Mouse (Mus musculus) spleen, adult 12 weeks (tissue): Measurements from ENCODE around the gene Il1rapl2.

Experiments
- DNase-seq: peaks from one replicate; pipeline ENCODE4 v3.0.0; 2022; ENCODE audit warnings: low spot score

Gene Il1rapl2

DNA sequence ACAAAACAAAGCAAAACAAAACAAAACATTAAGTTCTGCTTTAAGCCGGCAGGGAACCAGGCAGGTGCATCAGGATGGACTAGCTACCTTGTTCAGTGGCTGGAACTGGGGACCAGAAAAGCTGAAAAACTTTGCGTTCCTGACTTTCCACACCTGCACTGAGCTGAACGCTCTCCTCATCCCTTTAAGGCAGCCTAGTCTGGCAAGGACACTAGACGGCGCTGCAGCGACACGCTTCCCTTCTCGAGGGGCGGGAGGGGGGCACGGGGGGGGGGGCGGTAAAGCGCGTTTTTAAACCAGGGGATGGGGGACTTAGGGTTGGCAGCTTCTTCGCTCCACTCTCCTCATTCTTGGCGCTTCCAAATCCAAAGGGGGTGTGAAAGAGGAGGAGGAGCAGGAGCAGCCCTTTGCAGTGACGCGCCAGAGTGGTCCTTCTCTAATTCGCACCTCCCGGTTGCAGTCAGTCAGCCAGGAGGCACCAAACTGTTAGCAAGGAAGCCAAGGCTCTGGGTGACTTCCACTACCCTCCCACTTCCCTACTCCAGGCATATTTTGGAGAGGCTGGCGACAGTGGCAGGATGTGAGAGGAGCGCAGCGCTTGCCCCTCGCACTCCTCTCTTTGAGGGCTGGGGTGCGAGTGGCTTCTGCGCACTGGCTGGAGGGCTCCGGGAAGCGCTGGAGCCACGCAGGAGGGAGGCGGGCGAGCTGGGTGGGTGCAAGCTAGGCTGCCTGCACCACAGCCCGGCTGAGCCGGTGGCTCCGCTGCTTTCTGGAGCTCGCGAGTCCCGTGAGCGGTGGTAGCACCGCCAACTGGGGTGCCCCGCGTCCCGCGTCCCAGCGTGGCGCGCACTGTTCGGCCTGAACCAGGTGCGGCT lies at the start of gene Il1rapl2:
TSS of gene Il1rapl2 (plus strand) at position 288 of the 875 bp plus-strand sequence.
- no peak for DNase-seq

DNA sequence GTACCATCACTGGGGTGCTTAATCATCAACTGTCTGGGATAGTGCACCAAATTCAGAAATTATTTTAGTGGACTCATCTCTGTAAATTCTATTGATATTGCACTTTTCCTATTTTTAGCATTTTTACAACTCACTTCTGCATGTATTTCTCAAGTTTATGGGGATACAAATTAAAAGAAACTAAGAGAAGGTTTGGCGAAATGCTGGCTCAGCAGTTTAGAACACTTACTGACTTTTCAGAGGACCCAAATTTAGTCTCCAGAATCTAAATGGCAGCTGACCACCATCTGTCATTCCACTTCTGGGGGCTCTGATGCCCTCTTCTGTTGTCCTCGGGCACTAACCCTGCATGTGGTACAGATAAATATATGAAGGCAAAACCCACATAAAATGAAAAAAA lies 22.1 kb upstream of the Il1rapl2 start:
- DNase-seq: no peak

DNA sequence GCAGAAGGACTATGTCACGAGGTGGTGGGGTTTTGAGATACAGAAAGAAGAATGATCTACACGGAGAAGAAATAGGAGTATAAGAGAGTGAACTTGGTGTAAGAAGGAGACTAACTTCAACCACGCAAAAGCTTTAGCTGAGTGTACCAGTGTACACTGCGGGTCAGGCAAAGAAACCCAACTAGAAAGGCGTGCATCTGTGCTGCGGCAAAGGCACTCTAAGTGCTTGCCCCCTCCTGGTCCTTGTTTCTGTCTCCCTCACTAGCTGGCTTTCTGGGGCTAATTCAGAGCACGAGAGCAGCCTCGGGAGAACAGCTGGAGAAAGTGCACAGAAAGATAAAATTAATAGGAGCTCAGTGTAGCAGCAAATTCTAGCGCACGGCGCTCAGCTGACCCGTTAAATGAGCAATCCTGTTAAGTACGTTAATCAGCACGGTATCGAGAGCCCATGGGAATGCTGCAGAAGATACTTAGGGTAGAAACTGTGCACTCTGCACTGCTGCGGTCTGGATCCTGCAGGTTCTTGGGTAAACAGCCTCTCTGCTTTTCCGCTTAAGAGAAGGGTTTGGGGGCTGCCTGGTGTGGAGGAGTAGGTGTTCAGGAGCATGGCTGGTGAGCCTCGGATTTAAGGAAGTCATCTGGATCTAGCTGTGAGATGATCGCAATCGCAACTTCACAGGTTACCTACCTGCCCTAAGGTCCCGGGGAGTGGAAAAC lies 778 bp upstream of the Il1rapl2 start:
- DNase-seq: no peak

DNA sequence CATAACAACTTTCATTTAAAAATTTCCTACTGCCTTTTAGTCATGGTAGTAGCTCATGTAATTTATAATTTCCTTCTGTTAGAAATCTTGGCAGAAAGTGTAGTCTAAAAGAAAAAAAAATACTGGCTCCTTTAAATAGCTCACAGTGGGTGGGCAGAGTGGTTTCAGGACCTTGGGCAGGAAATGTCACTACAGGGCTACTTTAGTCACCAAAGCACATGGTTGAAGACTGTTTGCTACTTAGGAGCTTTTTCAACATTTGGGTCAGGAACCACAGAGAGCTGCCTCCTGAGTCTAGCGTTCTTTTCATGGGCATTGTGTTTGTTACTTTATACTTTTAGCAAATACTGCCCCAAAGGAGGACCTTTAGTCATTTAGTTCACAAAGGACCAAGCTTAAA lies 12.2 kb downstream of the Il1rapl2 start:
- DNase-seq: no peak

DNA sequence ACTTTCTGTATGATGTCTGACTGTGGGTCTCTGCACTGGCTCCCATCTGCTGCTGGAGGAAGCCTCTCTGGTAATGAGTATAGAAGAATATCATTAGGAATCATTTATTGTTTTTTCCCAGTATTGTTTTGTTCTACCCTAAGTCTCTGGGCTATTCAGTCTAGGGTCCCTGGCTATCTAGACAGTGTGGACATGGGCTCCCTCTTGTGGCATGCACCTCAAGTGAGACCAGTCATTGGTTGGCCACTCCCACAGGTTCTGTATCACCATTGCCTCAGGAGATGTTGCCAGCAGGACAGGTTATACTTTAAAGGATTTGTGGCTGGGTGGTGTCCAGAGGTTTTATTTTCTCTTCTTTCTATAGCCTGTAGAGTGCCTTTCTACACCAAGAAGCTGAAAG lies 50.3 kb downstream of the Il1rapl2 start:
- DNase-seq: no peak

DNA sequence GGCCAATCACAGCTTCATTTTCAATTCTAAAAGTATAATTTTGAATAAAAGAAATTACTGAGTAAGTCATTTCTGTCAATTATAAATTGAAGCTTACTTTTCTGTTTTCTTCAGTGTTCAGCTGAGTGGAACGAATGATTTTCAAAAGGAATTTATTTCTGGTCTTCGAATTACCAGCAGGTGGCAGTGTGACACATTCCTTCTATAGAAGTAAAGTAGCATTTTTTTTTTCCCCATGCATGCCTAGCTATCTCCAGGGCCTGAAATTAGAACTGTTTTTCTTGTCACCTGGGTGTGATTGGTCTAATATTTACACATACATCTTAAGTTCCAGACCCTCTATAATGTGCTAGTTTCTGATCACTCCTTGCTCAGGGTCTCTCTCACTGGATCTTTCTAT lies 96.6 kb downstream of the Il1rapl2 start:
- DNase-seq: no peak

DNA sequence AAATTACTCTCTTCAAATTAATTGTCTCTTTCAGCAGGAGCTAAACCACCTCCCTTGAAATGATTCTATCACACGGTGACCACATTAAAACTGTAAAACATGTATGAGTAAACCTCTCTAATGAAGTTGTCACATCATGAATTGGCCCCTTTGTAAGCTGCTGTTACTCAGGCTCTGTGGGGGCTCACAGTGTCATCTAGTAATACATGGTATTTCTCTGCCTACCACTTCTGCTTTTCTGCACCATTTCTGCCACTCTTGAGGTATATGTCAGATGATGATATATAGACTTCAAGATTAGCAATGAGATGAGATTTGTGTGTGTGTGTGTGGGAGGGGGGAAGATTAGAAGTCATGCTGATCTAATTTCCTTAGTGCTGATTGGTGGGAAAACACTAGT lies 117.6 kb downstream of the Il1rapl2 start:
- no peak for DNase-seq

DNA sequence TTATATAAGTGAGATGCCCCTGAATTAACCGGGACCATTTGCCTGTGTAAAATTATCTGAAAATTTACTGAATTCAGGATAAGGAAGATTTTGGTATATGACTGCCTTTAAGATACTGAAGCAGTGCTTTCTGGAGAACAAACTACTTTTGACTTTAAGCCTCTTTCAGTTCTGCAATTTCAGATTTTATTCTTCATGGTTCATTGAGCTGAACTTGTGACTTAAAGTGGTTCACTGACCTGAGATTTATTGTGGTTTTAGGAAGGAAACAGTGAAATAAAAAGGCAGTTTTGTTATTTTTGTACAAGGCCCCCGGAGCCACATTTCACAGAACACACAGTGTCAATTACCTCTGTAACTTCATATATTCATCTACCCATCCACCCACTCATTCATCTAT lies 129.6 kb downstream of the Il1rapl2 start:
- no peak for DNase-seq

DNA sequence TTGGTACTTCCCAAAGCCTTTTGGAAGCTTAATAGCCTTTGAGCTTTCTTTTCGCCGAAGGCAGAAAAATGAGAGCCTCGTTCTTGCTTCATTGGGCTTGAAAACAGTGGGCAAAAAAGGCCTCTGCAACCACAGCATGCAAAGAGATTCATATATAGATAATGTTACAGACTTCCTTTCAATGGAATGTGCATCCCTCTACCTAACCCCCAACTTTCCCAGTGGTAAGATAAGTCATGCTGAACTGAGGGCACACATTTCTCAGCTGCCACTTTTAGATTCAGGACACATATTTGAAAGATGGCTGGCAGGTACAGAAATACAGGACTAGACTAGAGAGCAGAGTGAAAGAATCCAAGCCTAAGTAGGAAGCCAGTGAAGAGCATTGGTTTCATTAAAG lies 185.1 kb downstream of the Il1rapl2 start:
- DNase-seq: no peak

DNA sequence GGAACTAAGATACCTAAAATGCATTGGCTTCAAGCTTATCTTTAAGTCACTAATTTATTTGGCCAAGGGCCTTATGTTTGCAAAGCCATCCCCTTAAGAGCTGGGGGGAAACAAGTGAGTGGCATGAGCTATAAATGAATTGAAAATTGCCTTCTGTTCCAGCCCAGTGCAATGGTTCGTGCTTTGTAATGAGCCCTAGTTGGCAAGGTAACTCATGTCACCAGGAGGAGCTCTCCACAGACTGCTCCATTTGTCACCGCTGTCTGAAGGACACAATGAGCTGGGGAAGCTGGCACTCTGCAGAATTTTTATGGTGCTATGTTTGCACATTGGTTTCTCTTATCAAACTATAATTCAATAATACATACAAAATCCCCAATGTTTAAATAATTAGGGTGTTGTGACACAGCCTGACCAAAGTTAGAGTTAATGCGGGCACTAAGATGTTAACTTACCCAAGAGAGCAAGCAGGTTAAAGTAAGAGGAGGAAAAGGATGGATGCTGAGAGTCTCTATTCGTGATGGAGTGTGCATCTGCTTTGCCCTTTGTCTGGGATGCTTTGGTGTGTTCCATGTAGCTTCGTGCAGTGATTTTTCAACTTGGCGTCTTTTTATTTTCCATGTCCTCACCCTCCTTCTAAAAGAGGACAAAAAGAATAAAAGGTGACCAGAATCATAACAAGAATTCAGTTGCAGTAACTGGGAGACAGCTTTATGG lies 235.2 kb downstream of the Il1rapl2 start:
- no peak for DNase-seq

DNA sequence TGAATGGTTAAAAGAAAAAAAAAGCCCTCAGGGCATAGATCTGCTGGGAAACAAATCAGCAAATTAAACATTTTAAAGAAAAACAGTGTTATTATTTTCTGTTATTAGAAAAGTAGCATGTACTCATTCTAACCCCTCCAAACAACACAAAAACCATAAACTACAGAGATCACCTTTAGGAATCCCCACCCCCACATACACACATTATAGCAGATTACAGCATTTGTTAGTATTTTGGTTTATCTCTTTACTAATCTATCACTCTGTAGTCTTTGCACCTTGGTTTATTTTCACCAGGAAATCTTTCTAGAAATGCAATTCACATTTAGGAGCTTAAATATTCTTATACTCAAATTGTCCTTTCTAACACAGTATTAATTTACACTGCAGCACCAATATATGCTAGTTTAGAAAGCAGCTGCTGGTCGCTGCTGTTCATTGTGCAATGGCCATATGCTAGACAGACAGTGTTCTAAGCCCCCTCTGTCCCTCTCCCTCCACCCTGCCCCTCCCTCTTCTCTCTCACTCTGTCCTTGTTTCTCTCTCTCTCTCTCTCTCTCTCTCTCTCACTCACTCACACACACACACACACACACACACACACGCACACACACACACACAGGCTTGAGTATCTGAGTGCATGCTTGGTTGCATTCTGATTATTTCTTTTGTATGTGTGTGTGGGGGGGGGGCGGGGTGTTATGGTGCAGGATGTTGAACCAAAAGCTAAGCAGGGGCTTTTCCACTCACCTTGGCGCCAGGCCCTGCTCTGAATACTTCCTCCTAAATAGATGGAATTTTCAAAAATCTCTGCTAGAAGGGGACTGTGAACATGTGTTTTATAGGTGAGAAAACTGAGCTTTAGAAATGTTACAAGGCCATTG lies 236.1 kb downstream of the Il1rapl2 start:
- no peak for DNase-seq

DNA sequence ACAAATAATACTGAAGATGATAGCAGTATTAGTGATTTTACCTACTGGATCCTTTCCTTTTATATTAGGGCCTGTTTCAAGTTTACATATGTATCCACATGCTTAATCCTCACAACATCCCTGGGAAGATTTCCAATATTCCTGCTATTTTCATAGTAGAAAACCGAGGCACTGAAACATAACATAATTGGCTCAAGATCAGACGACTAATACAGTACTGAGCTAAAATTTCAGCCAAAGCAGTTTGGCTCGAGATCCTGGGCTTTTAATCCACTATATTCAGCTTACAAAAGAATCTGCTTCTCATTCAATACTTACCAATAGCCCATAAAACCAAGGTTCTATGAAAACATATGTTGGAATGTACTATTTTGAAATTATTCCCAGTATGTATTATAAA lies 239.1 kb downstream of the Il1rapl2 start:
- DNase-seq: no peak

DNA sequence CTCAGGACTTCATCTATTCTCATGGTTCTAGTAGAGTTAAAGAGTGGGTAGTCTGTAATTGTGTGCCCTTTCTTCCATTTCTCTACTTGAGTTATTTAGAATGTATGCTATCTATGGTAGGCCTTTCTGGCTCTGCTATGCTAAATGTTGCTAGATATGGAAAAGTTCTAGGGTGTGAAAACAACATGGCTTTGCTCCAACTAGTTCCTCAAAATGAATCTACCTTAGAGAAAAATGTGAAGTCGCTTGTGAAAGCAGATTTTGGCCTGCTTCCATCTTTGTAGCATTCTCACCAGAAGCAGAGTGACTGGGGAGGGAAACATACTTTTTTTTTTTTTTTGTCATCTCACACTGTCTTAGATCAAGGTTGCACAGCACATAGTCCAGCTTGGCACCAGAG lies 241.7 kb downstream of the Il1rapl2 start:
- DNase-seq: no peak

DNA sequence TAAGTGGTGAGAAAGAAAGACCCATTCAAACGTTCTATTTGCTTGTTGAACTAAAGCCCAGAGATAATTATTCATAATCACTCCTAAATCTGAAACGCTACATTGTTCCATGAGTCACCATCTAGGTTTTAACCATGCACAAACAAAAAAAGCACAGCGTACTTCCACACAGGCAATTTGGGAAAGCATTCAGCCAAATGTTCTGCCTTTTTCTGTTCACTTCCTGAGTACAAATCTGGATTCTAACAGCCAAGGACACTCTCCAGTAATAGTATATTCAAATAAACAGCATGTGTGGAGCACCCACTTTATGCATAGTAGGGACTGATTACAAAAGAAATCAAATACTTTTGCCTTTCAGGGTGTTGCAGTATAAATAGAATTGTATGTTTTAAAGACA lies 278.5 kb downstream of the Il1rapl2 start:
- no peak for DNase-seq

DNA sequence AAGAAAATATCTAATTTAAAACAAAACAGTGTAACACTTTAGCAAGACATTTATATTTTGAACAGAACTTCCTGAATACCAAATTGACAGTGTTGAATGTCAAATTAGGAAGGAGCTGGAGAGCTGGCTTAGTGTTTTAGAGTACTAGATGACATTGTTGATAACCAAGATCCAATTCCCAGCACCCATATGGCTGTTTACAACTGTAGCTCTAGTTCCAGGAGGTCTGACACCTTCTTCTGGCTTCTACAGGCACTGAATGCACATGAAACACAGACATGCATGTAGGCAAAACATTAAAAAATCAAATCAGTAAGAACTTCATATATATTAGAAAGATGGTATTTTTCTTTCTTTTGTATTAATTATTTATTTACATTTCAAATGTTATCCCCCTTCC lies 353.1 kb downstream of the Il1rapl2 start:
- no peak for DNase-seq

DNA sequence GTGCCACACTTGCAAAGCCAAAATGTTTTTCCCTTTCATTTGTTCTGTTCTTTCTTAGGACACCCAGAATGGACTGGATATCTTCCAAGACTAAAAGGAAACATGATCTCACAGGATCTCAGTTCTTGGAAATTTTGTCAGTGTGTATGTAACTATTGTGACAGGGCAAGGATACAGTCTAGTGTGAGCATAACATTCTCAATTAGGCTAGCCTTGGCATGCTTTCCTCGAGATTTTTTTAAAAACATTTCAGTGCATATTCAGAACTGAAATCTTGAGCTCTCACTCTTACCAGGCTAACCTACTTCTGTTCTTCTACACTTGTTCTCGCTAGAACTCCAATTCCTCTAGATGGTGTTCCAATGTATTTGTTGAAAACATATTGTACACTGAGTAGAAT lies 356.4 kb downstream of the Il1rapl2 start:
- DNase-seq: no peak

DNA sequence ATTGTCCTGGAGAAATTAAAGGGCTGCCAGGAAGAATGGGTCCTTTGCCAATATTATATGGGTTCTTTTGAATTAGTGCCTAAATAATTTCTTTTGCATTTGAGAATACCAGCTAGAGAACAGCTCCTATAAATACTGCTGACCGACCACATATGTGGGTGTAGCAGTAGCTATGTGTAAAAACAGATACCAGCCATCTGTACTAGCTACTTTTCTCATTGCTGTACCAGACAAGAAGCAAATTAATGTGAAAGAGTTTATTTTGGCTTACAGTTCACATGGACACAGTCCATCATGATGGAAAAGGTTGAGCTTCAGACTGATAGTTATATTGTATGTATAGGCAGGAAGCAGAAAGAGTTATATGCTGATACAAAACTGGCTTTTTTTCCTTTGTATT lies 377.3 kb downstream of the Il1rapl2 start:
- DNase-seq: no peak

DNA sequence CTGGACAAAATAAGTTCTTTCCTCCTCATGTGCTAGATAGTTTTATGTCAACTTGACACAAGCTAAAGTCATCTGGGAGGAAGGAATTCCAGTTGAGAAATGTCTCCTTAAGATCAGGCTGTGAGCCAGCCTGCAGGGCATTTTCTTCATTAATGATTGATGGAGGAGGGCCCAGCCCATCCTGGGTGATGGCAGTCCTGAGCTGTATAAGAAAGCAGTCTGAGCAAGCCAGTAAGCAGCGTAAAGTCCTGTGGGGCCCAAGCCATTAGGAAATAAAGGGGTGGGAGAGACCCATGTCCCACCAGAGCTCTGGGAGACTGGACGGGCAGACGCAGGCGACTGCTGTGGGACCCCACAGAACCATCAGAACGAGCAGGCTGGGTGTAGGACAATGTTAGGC lies 400.9 kb downstream of the Il1rapl2 start:
- DNase-seq: no peak

DNA sequence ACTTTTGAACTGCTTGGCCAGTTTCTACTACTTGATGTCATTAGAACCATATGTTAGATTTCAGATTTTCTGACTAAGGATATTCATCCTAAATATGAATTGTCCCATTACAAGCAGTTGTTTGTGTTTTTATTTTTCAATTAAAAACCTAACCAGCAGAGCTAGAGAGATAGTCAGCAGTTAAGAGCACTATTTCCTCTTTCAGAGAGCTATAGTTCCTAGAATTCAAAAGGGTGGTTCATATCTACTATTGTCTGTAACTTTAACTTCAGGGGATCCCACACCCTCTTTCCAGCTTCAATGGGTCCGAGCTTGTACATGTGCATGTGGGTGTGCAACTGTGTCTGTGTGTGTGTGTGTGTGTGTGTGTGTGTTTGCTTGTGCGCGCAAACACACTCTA lies 472.7 kb downstream of the Il1rapl2 start:
- no peak for DNase-seq

DNA sequence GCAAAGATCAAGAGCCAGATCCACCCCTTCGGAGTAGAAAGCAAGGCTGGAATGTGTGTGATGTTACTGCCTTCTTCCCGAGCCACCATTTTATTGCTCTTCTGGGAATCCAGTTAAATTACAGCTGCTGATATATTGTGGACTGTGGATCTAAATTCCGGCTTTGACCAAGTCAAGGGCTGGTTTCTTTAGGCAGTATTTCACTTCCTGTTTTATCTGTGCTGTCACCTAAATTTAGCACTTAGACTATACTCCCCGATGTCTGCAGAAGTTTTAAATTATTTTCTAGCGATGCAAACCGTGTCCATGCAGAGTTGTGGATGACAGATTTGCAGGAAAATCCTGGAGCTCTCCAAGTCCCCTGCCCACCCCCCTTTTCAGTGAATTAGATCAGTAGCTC lies 533.5 kb downstream of the Il1rapl2 start:
- DNase-seq: no peak

DNA sequence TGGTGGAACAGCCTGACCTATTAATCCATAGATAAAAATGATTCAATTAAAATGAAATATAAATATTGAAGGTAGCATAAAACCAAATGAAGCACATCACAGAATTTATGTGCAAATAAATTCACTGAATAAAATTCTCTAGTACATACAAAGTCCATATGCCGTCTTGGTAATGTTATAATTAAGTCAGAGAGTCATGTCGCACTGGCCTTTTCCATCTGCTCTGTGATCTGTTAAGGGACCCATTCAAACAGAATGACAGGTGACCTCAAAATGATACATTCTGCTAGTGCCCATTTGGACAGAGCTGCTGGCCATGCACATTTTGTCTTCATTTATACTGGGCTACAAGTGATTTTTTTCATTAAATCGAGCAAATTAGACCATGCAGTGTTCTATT lies 534.3 kb downstream of the Il1rapl2 start:
- no peak for DNase-seq

DNA sequence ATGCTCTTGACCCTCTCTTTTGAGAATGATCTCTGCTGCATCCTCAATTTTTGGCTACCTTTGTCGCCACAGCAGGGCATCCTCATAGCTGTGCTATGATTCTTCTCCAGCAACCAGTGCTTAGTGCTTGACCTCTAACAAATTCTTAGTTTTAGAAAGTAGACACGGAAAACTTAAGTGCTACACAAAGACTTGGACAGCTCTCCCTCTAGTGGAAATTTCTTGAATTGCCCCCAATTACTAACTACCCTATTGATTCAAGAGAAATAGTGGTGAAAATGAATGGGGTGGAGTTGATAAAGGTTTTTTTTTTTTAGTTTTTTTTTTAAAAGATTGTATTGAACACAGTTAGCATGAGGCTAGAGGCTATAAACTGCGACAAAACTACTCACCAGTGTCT lies 599.7 kb downstream of the Il1rapl2 start:
- no peak for DNase-seq
